Mouse (Mus musculus) intestine, postnatal 0 days (tissue): ENCODE data around the gene Mitd1. TPM values are rescaled to one million over a fixed set of nuclear protein-coding genes. Genes with fewer than 3 reads are reported as not detected.
A peak's percentile ranks its signal among the peaks of the same experiment; 100 is the strongest.

Source experiments
- ATAC-seq: fragments of 200-750 bp; cut with Nextera tagmentation; 2 replicates; pipeline ENCODE4 v1.8.0; 2017; ENCODE audit warnings: mild to moderate bottlenecking, moderate TSS enrichment, moderate library complexity
- H3K27ac ChIP-seq: fragments of 300-500 bp; sonication (generic); 2 replicates; pipeline ENCODE4 v1.5.1; 2014; ENCODE audit warnings: mild to moderate bottlenecking, low read depth, low read length, moderate library complexity
- H3K27me3 ChIP-seq: fragments of 300-500 bp; sonication (generic); replicated peaks from 2 replicates; pipeline ENCODE4 v1.6.1; 2014; ENCODE audit warnings: low read length, mixed read lengths; ENCODE audit not compliant: control insufficient read depth, insufficient read depth
- H3K36me3 ChIP-seq: fragments of 300-500 bp; sonication (generic); 2 replicates; pipeline ENCODE4 v1.6.1; 2014; ENCODE audit warnings: mild to moderate bottlenecking, moderate library complexity; ENCODE audit not compliant: control insufficient read depth, insufficient read depth
- H3K4me1 ChIP-seq: fragments of 300-500 bp; sonication (generic); replicated peaks from 2 replicates; pipeline ENCODE4 v1.6.1; 2014; ENCODE audit warnings: antibody characterized with exemption, low read length, mixed read lengths; ENCODE audit not compliant: control insufficient read depth, insufficient read depth
- H3K4me2 ChIP-seq: fragments of 300-500 bp; sonication (generic); replicated peaks from 2 replicates; pipeline ENCODE4 v1.6.1; 2014; ENCODE audit warnings: low read depth, mild to moderate bottlenecking, moderate library complexity
- H3K4me3 ChIP-seq: fragments of 300-500 bp; sonication (generic); 2 replicates; pipeline ENCODE4 v1.5.1; 2014; ENCODE audit warnings: low read depth, low read length
- H3K9ac ChIP-seq: fragments of 300-500 bp; sonication (generic); 2 replicates; pipeline ENCODE4 v1.6.1; 2014; ENCODE audit warnings: mild to moderate bottlenecking, low read depth, low read length
- H3K9me3 ChIP-seq: fragments of 300-500 bp; sonication (generic); 2 replicates; pipeline ENCODE4 v1.6.1; 2016; ENCODE audit warnings: mixed run types; ENCODE audit not compliant: control insufficient read depth
- CTCF ChIP-seq: sonication (generic); IDR thresholded peaks from 2 replicates; pipeline ENCODE4 v1.5.1; 2016; ENCODE audit warnings: low read depth, mild to moderate bottlenecking, control low read depth, antibody characterized with exemption, moderate library complexity
- WGBS: fragments of 180-500 bp; shearing (Covaris S2); extraction: QIAGEN DNeasy Blood & Tissue Kit; methylation state at CpG from one replicate; pipeline ENCODE4 v1.1.7; 2014; 5-methylcytosine and 5-hydroxymethylcytosine counted together
- polyA plus RNA-seq: library from polyadenylated mRNA; unstranded; fragments of >200 nt; fragmentation: Nextera tagmentation; extraction: Ambion mirVana; gene quantifications from 2 replicates; pipeline ENCODE4 v1.2.1, GENCODE M21; 2015

Gene Mitd1
- polyA plus RNA-seq, result 31.0 and 32.3 TPM in 2 replicates

DNA sequence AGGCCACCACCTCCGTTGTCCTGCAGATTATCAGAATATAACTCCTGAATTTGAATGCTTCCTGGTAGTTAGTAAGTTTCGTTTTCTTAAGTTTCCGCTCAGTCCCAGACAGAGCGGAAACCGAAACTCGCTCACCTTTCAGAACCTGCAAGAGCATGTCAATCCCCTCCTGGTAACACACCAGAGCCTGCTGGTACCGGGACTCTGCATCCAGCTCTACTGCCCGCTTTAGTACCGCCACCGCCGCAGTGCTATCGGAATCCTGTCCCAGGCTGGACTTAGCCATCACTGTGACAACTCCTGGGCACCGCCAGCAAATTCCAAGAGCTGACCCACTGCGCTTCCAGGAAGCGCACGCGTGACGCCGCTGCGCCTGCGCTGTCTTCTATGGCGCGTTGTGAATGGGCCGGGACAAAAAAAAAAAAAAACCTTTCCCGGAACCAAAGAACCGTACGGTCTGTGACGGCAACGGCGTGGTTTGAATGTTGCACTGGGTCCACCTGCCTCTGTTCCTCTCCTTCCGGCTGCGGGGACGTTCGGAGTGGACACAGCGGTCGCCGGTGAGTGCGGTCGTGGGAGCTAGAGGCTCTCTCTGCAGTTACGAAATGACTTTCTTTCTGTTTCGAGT lies at the start of gene Mitd1, which contains the start of gene Mrpl30:
Gene Mitd1 (minus strand): TSS at position 387 of the 628 bp plus-strand sequence.
Gene Mrpl30 (plus strand): TSS at position 453 of the 628 bp plus-strand sequence.
- peak; percentile 90 for ATAC-seq
- H3K27me3 ChIP-seq, result no peaks in the 10 kb centered on the region
- H3K36me3 ChIP-seq, result peaks cover 2% of the 10 kb centered on the region
- peak within 1 kb of the TSS; percentile 85 for H3K4me3 ChIP-seq
- 0 out of 2 replicates have a peak, but pooled peaks cover 7% of the 10 kb centered on the region for H3K4me1 ChIP-seq
- H3K9ac ChIP-seq, result peak within 1 kb of the TSS; percentile 70
- peak within 1 kb of the TSS; percentile 87 for H3K27ac ChIP-seq
- TF ChIP-seq CTCF, result peak; percentile 25; the same call in 1 of the 2 replicates
- H3K4me2 ChIP-seq, result peak within 1 kb of the TSS; percentile 77
- H3K9me3 ChIP-seq, result no peaks in the 10 kb centered on the region
- WGBS, result under 1% methylated on average over 41 of the region's 41 CpGs

- Histone ChIP-seq H3K4me3 (no peak overlapping the region), H3K36me3 (no peaks in the 10 kb centered on the region), H3K4me2 (no peak overlapping the region), H3K4me1 (no peaks in the 10 kb centered on the region), H3K27ac (no peak overlapping the region), H3K9ac (no peak overlapping the region), H3K9me3 (no peaks in the 10 kb centered on the region), H3K27me3 (no peaks in the 10 kb centered on the region)
- peak; percentile 74 for ATAC-seq
- TF ChIP-seq CTCF, result peak; percentile 58
- WGBS, result 13% methylated on average over 3 of the region's 3 CpGs
These were observed 41.6 kb upstream of the Mitd1 start for GRCm38 (mm10) chr1:37931806-37932205.

- TF ChIP-seq CTCF, result no peak
- Histone ChIP-seq H3K4me3 (no peak overlapping the region), H3K4me2 (no peak overlapping the region), H3K27ac (no peak overlapping the region), H3K27me3 (no peaks in the 10 kb centered on the region), H3K36me3 (no peaks in the 10 kb centered on the region), H3K4me1 (no peaks in the 10 kb centered on the region), H3K9ac (no peak overlapping the region), H3K9me3 (no peaks in the 10 kb centered on the region)
- 70% methylated on average over 8 of the region's 8 CpGs for WGBS
- no peak for ATAC-seq
These were observed 35.8 kb upstream of the Mitd1 start for GRCm38 (mm10) chr1:37925971-37926370.

GRCm38 (mm10) chr1:37922536-37922935 lies 32.3 kb upstream of the Mitd1 start:
- Histone ChIP-seq H3K4me2 (no peak overlapping the region), H3K27ac (no peak overlapping the region), H3K4me3 (no peak overlapping the region), H3K9me3 (no peaks in the 10 kb centered on the region), H3K4me1 (no peaks in the 10 kb centered on the region), H3K27me3 (no peaks in the 10 kb centered on the region), H3K9ac (no peak overlapping the region), H3K36me3 (no peaks in the 10 kb centered on the region)
- no peak for ATAC-seq
- TF ChIP-seq CTCF, result no peak
- WGBS, result 58% methylated on average over 8 of the region's 8 CpGs

DNA sequence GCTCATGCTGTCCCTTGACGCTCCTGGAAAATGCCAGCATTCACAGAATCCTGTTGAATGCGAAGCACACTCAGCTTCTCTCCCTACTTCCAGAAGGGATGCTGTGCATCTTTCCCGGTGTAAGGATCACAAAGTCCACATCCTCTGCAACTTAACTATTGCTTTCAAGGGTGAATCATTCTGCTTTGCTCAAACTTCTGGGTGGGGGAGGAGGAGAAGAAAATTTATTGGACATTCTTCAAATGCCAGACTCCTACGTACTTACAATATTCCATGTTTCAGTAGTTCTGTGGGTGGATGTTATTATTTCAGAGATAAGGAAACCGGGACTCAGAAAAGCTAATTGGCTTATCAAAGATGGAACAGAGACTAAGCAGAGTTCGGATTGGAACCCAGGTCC lies 27.9 kb upstream of the Mitd1 start:
- Histone ChIP-seq H3K9me3 (no peaks in the 10 kb centered on the region), H3K4me3 (no peak overlapping the region), H3K9ac (no peak overlapping the region), H3K27ac (no peak overlapping the region), H3K36me3 (no peaks in the 10 kb centered on the region), H3K4me2 (no peak overlapping the region), H3K27me3 (no peaks in the 10 kb centered on the region), H3K4me1 (no peaks in the 10 kb centered on the region)
- no peak for ATAC-seq
- 41% methylated on average over 6 of the region's 6 CpGs for WGBS
- no peak for TF ChIP-seq CTCF

DNA sequence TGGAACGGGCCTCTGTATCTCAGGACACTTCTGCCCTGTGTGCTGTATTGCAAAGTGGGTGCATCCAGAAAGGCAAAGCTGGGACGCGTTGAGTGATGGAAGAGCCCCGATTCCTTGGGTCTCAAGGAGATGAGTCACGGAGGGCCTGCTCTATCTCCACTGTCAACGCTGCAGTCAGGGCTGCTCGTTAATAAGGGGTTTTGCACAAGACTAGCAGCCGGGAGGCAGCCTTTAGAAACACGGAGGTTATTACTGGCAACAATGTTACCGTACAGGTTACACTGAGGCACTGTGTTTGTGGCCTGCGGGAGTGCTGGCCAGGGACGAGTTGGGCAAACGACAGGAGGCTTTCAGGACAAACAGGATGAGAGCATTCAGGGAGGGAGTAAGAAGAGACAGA lies 27.5 kb upstream of the Mitd1 start:
- Histone ChIP-seq H3K4me2 (no peak overlapping the region), H3K4me3 (no peak overlapping the region), H3K9me3 (no peaks in the 10 kb centered on the region), H3K4me1 (no peaks in the 10 kb centered on the region), H3K27me3 (no peaks in the 10 kb centered on the region), H3K36me3 (no peaks in the 10 kb centered on the region), H3K27ac (no peak overlapping the region), H3K9ac (no peak overlapping the region)
- no peak for ATAC-seq
- 56% methylated on average over 13 of the region's 13 CpGs for WGBS
- TF ChIP-seq CTCF, result no peak
